Mouse (Mus musculus) stomach, embryonic 15.5 days (tissue): Measurements from ENCODE around the gene Ppil6. TPM values are rescaled to one million over a fixed set of nuclear protein-coding genes. Genes with fewer than 3 reads are reported as not detected.

Experiments
- ATAC-seq: fragments of 200-750 bp; cut with Nextera tagmentation; 2 replicates; pipeline ENCODE4 v1.8.0; 2017; ENCODE audit warnings: low read depth, moderate number of reproducible peaks, moderate TSS enrichment; ENCODE audit not compliant: insufficient read depth, low FRiP score
- H3K27ac ChIP-seq: fragments of 300-500 bp; sonication (generic); 2 replicates; pipeline ENCODE4 v1.5.1; 2015; ENCODE audit warnings: mild to moderate bottlenecking, inconsistent platforms
- H3K27me3 ChIP-seq: fragments of 300-500 bp; sonication (generic); replicated peaks from 2 replicates; pipeline ENCODE4 v1.6.1; 2015; ENCODE audit warnings: inconsistent platforms
- H3K36me3 ChIP-seq: fragments of 300-500 bp; sonication (generic); 2 replicates; pipeline ENCODE4 v1.6.1; 2015; ENCODE audit warnings: inconsistent platforms
- H3K4me1 ChIP-seq: fragments of 300-500 bp; sonication (generic); 2 replicates; pipeline ENCODE4 v1.6.1; 2015; ENCODE audit warnings: inconsistent platforms
- H3K4me2 ChIP-seq: fragments of 300-500 bp; sonication (generic); 2 replicates; pipeline ENCODE4 v1.6.1; 2015; ENCODE audit warnings: mild to moderate bottlenecking, inconsistent platforms
- H3K4me3 ChIP-seq: fragments of 300-500 bp; sonication (generic); replicated peaks from 2 replicates; pipeline ENCODE4 v1.5.1; 2015; ENCODE audit warnings: inconsistent platforms
- H3K9ac ChIP-seq: fragments of 300-500 bp; sonication (generic); 2 replicates; pipeline ENCODE4 v1.6.1; 2015; ENCODE audit warnings: inconsistent platforms
- H3K9me3 ChIP-seq: fragments of 300-500 bp; sonication (generic); 2 replicates; pipeline ENCODE4 v1.6.1; 2016; ENCODE audit warnings: inconsistent platforms
- WGBS: fragments of 180-500 bp; shearing (Covaris S2); methylation state at CpG from one replicate; pipeline ENCODE4 v1.1.7; 2015; 5-methylcytosine and 5-hydroxymethylcytosine counted together
- polyA plus RNA-seq: library from polyadenylated mRNA; unstranded; fragments of >200 nt; fragmentation: Nextera tagmentation; extraction: Ambion mirVana; gene quantifications from 2 replicates; pipeline ENCODE4 v1.2.1, GENCODE M21; 2015

The Ppil6 gene
- polyA plus RNA-seq, 1 experiment from 2014 or later = 0.95 TPM

GRCm38 (mm10) chr10:41555081-41555480 is 64.8 kb downstream of the Ppil6 start:
- H3K27me3 ChIP-seq = no peaks in the 10 kb centered on the region
- H3K27ac ChIP-seq = no peak overlapping the region
- no peaks in the 10 kb centered on the region for H3K9me3 ChIP-seq
- H3K36me3 ChIP-seq = no peaks in the 10 kb centered on the region
- peaks cover 16% of the 10 kb centered on the region for H3K4me1 ChIP-seq
- no peak overlapping the region for H3K9ac ChIP-seq
- no peak overlapping the region for H3K4me2 ChIP-seq
- ATAC-seq = no peak
- H3K4me3 ChIP-seq = no peak overlapping the region
- 76% methylated on average over 3 of the region's 3 CpGs for WGBS

DNA sequence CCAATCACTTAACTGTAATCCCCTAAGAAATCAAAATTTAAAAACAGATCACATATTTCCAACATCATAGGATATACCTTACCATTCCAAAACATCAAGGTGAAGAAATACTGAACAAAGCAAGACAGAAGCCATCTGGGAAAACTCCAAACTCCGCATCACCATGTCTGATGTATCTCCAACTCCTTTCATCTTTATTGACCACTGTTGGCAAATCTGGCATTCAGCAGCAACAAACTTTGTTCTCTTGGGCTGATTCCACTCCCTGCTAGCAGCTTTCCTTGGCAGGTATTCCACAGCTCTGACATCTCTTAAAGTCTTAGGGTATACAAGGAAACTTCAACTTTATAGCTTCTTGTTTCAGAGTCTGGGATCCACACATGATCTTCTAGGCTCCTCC is 68.2 kb downstream of the Ppil6 start:
- Histone ChIP-seq H3K4me2 (no peak overlapping the region), H3K9me3 (no peaks in the 10 kb centered on the region), H3K27me3 (no peaks in the 10 kb centered on the region), H3K36me3 (no peaks in the 10 kb centered on the region), H3K9ac (no peak overlapping the region), H3K27ac (no peak overlapping the region), H3K4me3 (no peak overlapping the region), H3K4me1 (no peaks in the 10 kb centered on the region)
- 94% methylated on average over 1 of the region's 1 CpGs for WGBS
- no peak for ATAC-seq

DNA sequence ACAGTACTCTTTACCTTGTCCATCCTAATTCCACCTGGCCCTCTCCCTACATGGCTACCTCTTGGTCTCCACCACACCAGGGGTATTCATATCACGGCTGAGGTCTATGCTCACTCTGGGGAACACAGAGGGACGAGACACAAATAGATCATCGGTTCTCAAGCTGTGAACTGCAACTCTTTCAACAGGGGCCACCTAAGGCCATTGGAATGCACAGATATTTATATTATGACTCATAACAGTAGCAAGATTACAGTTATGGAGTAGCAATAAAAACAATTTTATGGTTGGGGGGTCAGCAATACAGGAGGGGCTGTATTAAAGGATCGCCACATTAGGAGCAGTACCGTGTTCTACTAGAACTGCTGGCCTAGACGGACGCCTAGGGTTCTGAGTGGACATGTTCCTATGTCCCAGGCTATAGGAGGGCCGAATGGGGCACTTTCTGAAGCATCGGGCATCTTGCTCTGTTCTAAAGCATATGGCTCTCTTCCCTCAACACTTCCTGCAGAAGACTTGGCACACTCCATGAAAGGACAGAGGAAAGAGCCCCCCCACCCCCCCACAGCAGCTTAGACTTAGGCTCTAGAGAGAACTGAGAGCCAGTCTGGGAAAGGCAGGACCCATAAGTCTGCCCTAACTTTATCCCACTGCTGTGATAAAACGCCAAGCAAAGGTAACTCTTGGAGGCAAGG is 71.6 kb downstream of the Ppil6 start:
- H3K9ac ChIP-seq = no peak overlapping the region
- H3K9me3 ChIP-seq = no peaks in the 10 kb centered on the region
- no peaks in the 10 kb centered on the region for H3K27me3 ChIP-seq
- H3K4me2 ChIP-seq = no peak overlapping the region
- no peaks in the 10 kb centered on the region for H3K36me3 ChIP-seq
- H3K27ac ChIP-seq = no peak overlapping the region
- no peak overlapping the region for H3K4me3 ChIP-seq
- peaks cover 5% of the 10 kb centered on the region; the same call in 1 of the 2 replicates for H3K4me1 ChIP-seq
- ATAC-seq = no peak
- WGBS = 81% methylated on average over 10 of the region's 10 CpGs

Other genes starting within 250 kb of the Ppil6 start
- 15.1 and 16.4 TPM in 2 replicates for gene Fig4, start 187.2 kb upstream of the Ppil6 start, polyA plus RNA-seq
- 0.03 TPM in 1 of 2 replicates, not detected in the other for gene Ak9, start 186.5 kb upstream of the Ppil6 start, polyA plus RNA-seq
- 15.0 and 17.3 TPM in 2 replicates for gene Zbtb24, start 40.1 kb upstream of the Ppil6 start, polyA plus RNA-seq
- gene Mical1, start 14.1 kb upstream of the Ppil6 start, polyA plus RNA-seq = 27.8 and 33.3 TPM in 2 replicates
- 47.2 and 56.5 TPM in 2 replicates for gene Smpd2, start 70 bp upstream of the Ppil6 start, polyA plus RNA-seq
- 155 and 178 TPM in 2 replicates for gene Cd164, start 29.0 kb downstream of the Ppil6 start, polyA plus RNA-seq
- gene Ccdc162, start 226.2 kb downstream of the Ppil6 start, polyA plus RNA-seq = 0.96 and 1.0 TPM in 2 replicates